Mouse (Mus musculus): ENCODE results near the gene Kcnip1. TPM values are rescaled to one million over a fixed set of nuclear protein-coding genes. Genes with fewer than 3 reads are reported as not detected.

The Kcnip1 gene
- polyA plus RNA-seq, 1 experiment from 2014 or later: 51.2 TPM

DNA sequence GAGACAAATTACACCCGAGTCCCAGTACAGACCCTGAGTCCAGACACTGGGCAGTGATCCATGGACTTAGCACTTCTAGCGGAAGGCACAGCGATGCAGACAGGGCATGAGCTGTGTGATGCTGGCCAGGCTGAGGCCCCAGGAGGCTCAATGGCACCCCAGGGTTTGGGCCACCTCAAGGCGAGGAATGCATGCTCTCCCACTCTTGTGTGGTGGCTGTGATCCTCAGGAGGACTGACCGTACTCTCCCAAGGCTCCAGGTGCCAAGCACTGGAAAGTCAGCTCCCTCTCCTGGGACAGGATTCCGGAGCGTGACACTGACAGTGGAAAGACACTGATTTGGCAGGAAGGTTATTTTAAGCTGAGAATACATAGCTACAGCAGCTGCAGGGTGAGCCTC, 79.9 kb downstream of the Kcnip1 start:
- Histone ChIP-seq H3K36me3 (no peaks in the 10 kb centered on the region), H3K27me3 (no peaks in the 10 kb centered on the region), H3K4me3 (no peak overlapping the region), H3K4me2 (replicated peaks) (no peak overlapping the region), H3K9me3 (no peaks in the 10 kb centered on the region), H3K4me1 (peaks cover 16% of the 10 kb centered on the region), H3K27ac (replicated peaks) (no peak overlapping the region), H3K9ac (replicated peaks) (no peak overlapping the region)
- WGBS: 79% methylated on average over 7 of the region's 7 CpGs
- ATAC-seq (replicated peaks): no peak

- ATAC-seq (replicated peaks): peak; percentile 39; the same call in 1 of the 2 replicates
- H3K4me3 ChIP-seq: no peak overlapping the region
- no peak overlapping the region for H3K27ac ChIP-seq (replicated peaks)
- no peaks in the 10 kb centered on the region for H3K27me3 ChIP-seq
- no peaks in the 10 kb centered on the region for H3K36me3 ChIP-seq
- peaks cover 16% of the 10 kb centered on the region for H3K4me1 ChIP-seq
- WGBS: 12% methylated on average over 2 of the region's 2 CpGs
- no peaks in the 10 kb centered on the region for H3K9me3 ChIP-seq
- no peak overlapping the region for H3K4me2 ChIP-seq (replicated peaks)
- no peak overlapping the region for H3K9ac ChIP-seq (replicated peaks)
These were observed 80.8 kb downstream of the Kcnip1 start for GRCm38 (mm10) chr11:33912151-33912571.

DNA sequence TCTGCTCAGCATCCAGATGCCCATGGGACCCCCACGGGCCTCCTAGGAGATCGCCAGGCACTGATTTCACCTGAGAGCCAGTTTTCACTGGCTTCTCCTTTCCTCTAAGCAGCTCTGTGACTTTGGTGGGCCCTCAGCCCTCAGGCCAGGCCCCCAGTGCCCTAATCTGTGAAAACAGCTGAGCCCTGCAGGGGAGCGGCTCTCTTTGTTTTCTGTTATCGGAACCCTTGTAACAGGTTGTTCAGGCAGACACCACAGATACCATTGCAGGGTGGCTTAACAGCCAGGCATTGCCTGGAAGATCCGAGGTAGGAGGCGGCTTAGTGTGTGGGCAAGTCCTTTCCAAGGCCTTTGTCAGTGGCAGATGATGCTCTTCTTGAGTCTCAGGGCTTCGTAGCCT, 82.0 kb downstream of the Kcnip1 start:
- no peaks in the 10 kb centered on the region for H3K36me3 ChIP-seq
- 38% methylated on average over 7 of the region's 7 CpGs for WGBS
- no peak overlapping the region for H3K4me2 ChIP-seq (replicated peaks)
- H3K27me3 ChIP-seq: no peaks in the 10 kb centered on the region
- no peak overlapping the region for H3K27ac ChIP-seq (replicated peaks)
- H3K9ac ChIP-seq (replicated peaks): no peak overlapping the region
- peaks cover 9% of the 10 kb centered on the region for H3K4me1 ChIP-seq
- no peak for ATAC-seq (replicated peaks)
- H3K9me3 ChIP-seq: no peaks in the 10 kb centered on the region
- no peak overlapping the region for H3K4me3 ChIP-seq

DNA sequence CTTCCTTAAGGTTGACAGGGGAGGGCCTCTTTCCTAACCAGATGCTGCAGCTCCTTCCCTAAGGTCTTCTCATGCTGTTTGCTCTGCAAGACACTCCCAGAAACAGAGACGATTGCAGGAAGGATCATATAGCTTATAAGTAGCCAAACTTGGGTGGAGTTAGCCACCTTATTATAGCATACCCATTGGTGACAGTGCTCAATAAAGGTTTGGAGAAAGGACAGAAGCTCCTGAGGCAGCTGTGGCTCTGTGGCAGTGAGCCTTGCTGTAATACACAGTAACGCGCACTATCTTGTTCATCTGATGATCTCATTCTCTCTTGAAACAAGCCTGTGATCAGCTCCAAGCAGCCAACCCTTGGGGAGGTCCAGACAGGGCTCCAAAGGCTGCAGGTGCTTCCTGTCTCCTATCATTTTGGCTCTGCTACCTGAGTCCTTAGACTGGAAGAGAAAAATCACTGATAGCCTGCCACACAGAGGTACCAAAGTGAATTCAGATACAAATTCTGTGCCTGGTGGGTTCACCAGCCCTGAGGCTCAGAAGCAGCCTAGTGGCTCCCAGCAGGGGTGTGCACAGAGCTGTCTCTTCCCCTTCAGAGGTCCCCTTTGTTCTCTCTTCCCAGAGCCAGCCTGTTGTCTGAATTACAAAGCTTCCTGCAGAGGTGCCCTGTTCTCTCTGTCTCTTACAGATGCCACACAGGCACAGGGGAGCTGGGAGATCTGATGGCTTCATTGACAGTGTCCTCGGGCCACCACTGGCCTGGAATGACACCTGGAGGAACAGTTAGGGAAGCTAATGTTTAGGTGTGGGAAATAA, 84.4 kb downstream of the Kcnip1 start:
- no peak overlapping the region for H3K27ac ChIP-seq (replicated peaks)
- no peaks in the 10 kb centered on the region for H3K36me3 ChIP-seq
- 65% methylated on average over 4 of the region's 4 CpGs for WGBS
- H3K4me1 ChIP-seq: peaks cover 9% of the 10 kb centered on the region
- no peak overlapping the region for H3K4me2 ChIP-seq (replicated peaks)
- ATAC-seq (replicated peaks): no peak
- H3K9ac ChIP-seq (replicated peaks): no peak overlapping the region
- H3K4me3 ChIP-seq: no peak overlapping the region
- no peaks in the 10 kb centered on the region for H3K9me3 ChIP-seq
- no peaks in the 10 kb centered on the region for H3K27me3 ChIP-seq

DNA sequence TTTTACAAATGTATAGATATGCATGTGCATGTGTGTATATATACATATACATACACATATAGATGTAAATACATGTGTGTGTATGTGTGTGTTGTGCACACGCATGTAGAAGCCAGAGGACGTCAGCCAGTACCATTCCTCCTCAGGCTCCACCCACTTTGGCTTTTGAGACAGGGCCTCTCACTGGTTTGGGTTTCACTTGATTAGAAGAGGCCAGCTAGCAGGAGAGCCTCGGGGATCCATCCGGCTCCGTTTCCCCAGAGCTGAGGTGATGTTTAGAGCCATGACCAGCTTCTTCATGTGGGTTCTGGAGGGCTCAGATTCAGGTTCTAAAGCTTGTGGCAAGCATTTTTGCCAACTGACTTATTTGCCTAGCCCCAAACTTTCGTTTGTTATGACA, 89.5 kb downstream of the Kcnip1 start:
- no peaks in the 10 kb centered on the region for H3K27me3 ChIP-seq
- H3K4me1 ChIP-seq: no peaks in the 10 kb centered on the region
- WGBS: 65% methylated on average over 6 of the region's 6 CpGs
- no peaks in the 10 kb centered on the region for H3K36me3 ChIP-seq
- no peaks in the 10 kb centered on the region for H3K9me3 ChIP-seq
- no peak overlapping the region for H3K27ac ChIP-seq (replicated peaks)
- no peak overlapping the region for H3K4me3 ChIP-seq
- no peak overlapping the region for H3K4me2 ChIP-seq (replicated peaks)
- no peak for ATAC-seq (replicated peaks)
- no peak overlapping the region for H3K9ac ChIP-seq (replicated peaks)

GRCm38 (mm10) chr11:33902377-33902776, 90.6 kb downstream of the Kcnip1 start:
- H3K27ac ChIP-seq (replicated peaks): no peak overlapping the region
- H3K4me1 ChIP-seq: no peaks in the 10 kb centered on the region
- 85% methylated on average over 10 of the region's 10 CpGs for WGBS
- H3K4me2 ChIP-seq (replicated peaks): no peak overlapping the region
- H3K36me3 ChIP-seq: no peaks in the 10 kb centered on the region
- no peak overlapping the region for H3K4me3 ChIP-seq
- H3K9me3 ChIP-seq: no peaks in the 10 kb centered on the region
- no peak overlapping the region for H3K9ac ChIP-seq (replicated peaks)
- no peaks in the 10 kb centered on the region for H3K27me3 ChIP-seq
- ATAC-seq (replicated peaks): no peak

DNA sequence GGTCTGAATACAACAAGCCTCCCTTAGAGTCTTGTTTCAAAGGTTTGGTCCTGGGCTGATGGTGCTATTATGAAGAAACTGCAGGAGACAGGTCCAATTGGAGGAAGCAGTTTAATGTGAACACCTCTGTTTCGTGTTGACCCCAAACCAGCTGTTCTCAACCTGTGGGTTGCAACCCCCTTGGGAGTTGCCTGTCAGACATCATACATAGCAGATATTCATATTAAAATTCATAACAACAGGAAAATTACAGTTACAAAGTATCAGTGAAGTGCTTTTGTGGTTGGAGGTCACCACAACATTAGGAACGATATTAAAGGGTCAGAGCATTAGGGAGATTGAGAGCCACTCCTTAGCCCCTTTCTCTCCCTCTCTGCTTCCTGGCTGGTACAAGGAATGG, 91.2 kb downstream of the Kcnip1 start:
- Histone ChIP-seq H3K4me3 (no peak overlapping the region), H3K4me1 (no peaks in the 10 kb centered on the region), H3K9me3 (no peaks in the 10 kb centered on the region), H3K27ac (replicated peaks) (no peak overlapping the region), H3K36me3 (no peaks in the 10 kb centered on the region), H3K4me2 (replicated peaks) (no peak overlapping the region), H3K27me3 (no peaks in the 10 kb centered on the region), H3K9ac (replicated peaks) (no peak overlapping the region)
- 77% methylated on average over 2 of the region's 2 CpGs for WGBS
- ATAC-seq (replicated peaks): no peak

DNA sequence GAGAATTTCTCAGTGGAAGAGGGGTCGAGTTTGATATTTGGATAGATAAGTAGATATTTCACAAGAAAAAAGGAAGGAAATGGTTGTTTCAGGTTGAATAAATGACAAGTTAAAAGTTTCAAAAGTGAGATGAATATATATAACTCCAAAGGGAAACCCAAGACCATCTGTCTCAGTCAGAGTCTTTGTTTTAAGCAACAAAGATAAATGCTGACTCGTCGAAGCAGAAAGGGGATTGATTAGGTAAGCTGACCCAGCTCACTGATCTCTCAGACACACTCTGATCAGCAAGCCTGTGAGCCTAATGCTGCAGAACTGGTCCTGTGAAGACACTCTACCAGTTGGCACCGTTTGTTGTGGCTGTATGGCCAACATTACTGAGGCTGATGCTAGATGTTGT, 101.9 kb downstream of the Kcnip1 start:
- ATAC-seq (replicated peaks): no peak
- H3K4me2 ChIP-seq (replicated peaks): no peak overlapping the region
- 84% methylated on average over 4 of the region's 4 CpGs for WGBS
- H3K9me3 ChIP-seq: no peaks in the 10 kb centered on the region
- no peaks in the 10 kb centered on the region for H3K27me3 ChIP-seq
- no peak overlapping the region for H3K27ac ChIP-seq (replicated peaks)
- no peaks in the 10 kb centered on the region for H3K4me1 ChIP-seq
- H3K9ac ChIP-seq (replicated peaks): no peak overlapping the region
- no peak overlapping the region for H3K4me3 ChIP-seq
- no peaks in the 10 kb centered on the region for H3K36me3 ChIP-seq

DNA sequence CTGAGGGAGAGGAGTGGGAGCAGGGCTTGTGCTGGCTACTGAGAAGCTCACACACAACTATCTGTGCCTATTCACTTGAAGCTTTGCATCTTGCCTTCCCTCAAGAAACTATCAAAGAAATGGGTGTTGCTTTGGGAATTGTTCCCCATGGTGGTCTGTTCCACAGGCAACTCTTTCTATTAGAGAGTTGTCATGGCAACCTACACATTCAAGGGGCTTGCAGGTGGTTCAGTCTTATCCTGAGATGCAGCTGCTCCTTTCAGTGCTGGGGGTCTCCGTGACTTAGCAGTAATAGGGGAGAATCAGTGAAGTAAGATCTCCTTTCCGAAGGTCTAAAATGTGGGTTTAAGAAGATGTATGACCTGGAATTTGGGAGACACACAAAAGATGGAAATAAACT, 102.6 kb downstream of the Kcnip1 start:
- H3K27me3 ChIP-seq: no peaks in the 10 kb centered on the region
- no peaks in the 10 kb centered on the region for H3K4me1 ChIP-seq
- no peak overlapping the region for H3K27ac ChIP-seq (replicated peaks)
- WGBS: 56% methylated on average over 2 of the region's 2 CpGs
- no peak for ATAC-seq (replicated peaks)
- H3K4me3 ChIP-seq: no peak overlapping the region
- no peak overlapping the region for H3K4me2 ChIP-seq (replicated peaks)
- no peak overlapping the region for H3K9ac ChIP-seq (replicated peaks)
- no peaks in the 10 kb centered on the region for H3K36me3 ChIP-seq
- H3K9me3 ChIP-seq: no peaks in the 10 kb centered on the region

DNA sequence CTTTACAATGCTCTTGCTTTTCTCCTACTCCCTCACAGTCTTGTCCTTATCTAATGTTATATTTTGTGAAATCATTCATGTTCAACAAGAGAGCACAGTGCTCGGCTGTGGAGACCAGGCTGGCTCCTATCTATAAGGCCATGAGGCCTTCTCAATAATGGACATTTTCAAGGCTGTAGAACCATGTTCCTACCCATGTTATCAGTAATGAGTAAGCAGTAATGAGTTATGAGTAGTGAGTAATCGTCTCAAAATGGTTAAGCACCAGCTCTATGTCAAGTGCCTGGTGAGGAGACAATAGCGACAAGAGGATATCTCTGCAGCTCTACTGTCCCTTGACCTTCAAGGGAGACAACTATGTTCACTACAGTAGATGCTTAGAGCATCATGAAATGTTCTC, 105.3 kb downstream of the Kcnip1 start:
- no peak for ATAC-seq (replicated peaks)
- no peaks in the 10 kb centered on the region for H3K27me3 ChIP-seq
- no peaks in the 10 kb centered on the region for H3K4me1 ChIP-seq
- H3K4me3 ChIP-seq: no peak overlapping the region
- no peaks in the 10 kb centered on the region for H3K36me3 ChIP-seq
- H3K4me2 ChIP-seq (replicated peaks): no peak overlapping the region
- no peaks in the 10 kb centered on the region for H3K9me3 ChIP-seq
- no peak overlapping the region for H3K27ac ChIP-seq (replicated peaks)
- H3K9ac ChIP-seq (replicated peaks): no peak overlapping the region
- 91% methylated on average over 3 of the region's 3 CpGs for WGBS

DNA sequence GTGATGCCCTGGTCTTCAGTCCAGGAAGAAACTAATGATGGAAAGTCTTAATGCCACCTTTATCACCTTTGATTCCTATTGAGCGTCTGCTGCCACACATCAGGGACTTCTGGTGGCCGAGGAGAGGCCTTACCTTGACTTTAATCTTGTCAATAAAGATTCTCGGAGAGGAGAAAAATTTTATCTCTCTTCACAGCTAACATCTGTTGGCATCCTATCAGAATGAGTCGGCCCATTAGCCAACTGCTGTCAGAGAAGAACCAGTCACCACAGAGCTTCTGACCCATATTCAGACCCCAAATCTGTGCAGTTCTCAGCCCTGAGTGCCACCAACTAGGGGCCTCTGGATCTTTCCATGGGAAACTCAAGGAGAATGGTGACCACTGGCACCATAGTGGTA, 107.0 kb downstream of the Kcnip1 start:
- no peaks in the 10 kb centered on the region for H3K27me3 ChIP-seq
- 91% methylated on average over 4 of the region's 4 CpGs for WGBS
- no peaks in the 10 kb centered on the region for H3K4me1 ChIP-seq
- H3K9ac ChIP-seq (replicated peaks): no peak overlapping the region
- H3K9me3 ChIP-seq: no peaks in the 10 kb centered on the region
- no peak overlapping the region for H3K4me2 ChIP-seq (replicated peaks)
- no peak for ATAC-seq (replicated peaks)
- H3K27ac ChIP-seq (replicated peaks): no peak overlapping the region
- no peaks in the 10 kb centered on the region for H3K36me3 ChIP-seq
- H3K4me3 ChIP-seq: no peak overlapping the region

GRCm38 (mm10) chr11:33882731-33883328, 110.1 kb downstream of the Kcnip1 start:
- WGBS: 78% methylated on average over 5 of the region's 5 CpGs
- ATAC-seq (replicated peaks): no peak
- H3K27me3 ChIP-seq: no peaks in the 10 kb centered on the region
- no peak overlapping the region for H3K27ac ChIP-seq (replicated peaks)
- H3K4me3 ChIP-seq: no peak overlapping the region
- H3K4me2 ChIP-seq (replicated peaks): no peak overlapping the region
- no peaks in the 10 kb centered on the region for H3K9me3 ChIP-seq
- no peaks in the 10 kb centered on the region for H3K4me1 ChIP-seq
- H3K36me3 ChIP-seq: no peaks in the 10 kb centered on the region
- no peak overlapping the region for H3K9ac ChIP-seq (replicated peaks)

DNA sequence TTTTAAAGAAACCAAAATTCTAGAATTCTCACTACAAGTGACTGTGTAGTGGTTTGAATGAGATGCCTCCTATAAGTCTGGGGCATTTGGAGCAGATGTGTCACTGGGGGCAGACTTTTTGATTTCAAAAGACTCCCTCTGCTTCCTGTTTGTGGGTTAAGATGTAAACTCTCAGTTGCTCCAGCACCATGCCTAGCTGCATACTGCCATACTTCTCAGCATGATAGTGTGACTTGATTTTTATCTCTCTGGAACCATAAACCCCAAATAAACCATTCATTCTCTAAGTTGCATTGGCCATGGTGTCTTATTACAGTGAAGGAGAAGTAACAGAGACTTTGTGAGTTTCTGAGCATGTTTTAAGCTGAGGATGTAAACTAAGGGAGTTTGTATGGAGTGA, 118.0 kb downstream of the Kcnip1 start:
- H3K9me3 ChIP-seq: no peaks in the 10 kb centered on the region
- peaks cover 10% of the 10 kb centered on the region; the same call in 1 of the 2 replicates for H3K4me1 ChIP-seq
- H3K9ac ChIP-seq (replicated peaks): no peak overlapping the region
- H3K4me3 ChIP-seq: no peak overlapping the region
- no peaks in the 10 kb centered on the region for H3K27me3 ChIP-seq
- ATAC-seq (replicated peaks): no peak
- H3K36me3 ChIP-seq: no peaks in the 10 kb centered on the region
- no peak overlapping the region for H3K4me2 ChIP-seq (replicated peaks)
- no peak overlapping the region for H3K27ac ChIP-seq (replicated peaks)

Data from forebrain, embryonic 15.5 days (tissue).